20 mouse cellular contexts compared by ENCODE assay signal in genomic region chr15:103361269-103361668, GRCm38 (mm10). TPM values are rescaled to one million over a fixed set of nuclear protein-coding genes. Genes with fewer than 3 reads are reported as not detected.
A peak's percentile ranks its signal among the peaks of the same experiment; 100 is the strongest.
DNase-seq lines count a peak whose midpoint lies in the region; ATAC-seq lines count a peak whose summit lies in the region.
"Had no signal": no experiment of that assay in that cellular context is flagged by ENCODE, and none has a peak within 500 bp of the region (broad histone marks: within the 10 kb centered on the region; RNA-seq: fewer than 3 reads in every experiment).

No protein-coding gene starts in this region.

- peaks cover 11% of the 10 kb centered on the region for H3K36me3 ChIP-seq in macrophage (ENCODE audit: inconsistent target)
- H3K36me3 ChIP-seq in forebrain, embryonic 15.5 days, result no peaks in the 10 kb centered on the region

- no peaks in the 10 kb centered on the region for H3K27me3 ChIP-seq in forebrain, embryonic 15.5 days

- peak overlapping the region; percentile 63 for H3K27ac ChIP-seq in macrophage
- H3K27ac ChIP-seq in forebrain, embryonic 15.5 days (replicated peaks), result no peak overlapping the region
- H3K27ac ChIP-seq: left cerebral cortex, adult 2 months had no signal

- H3K4me1 ChIP-seq in forebrain, embryonic 15.5 days, result peaks cover 14% of the 10 kb centered on the region

- no peak overlapping the region for H3K9ac ChIP-seq in forebrain, embryonic 15.5 days (replicated peaks)

- H3K9me3 ChIP-seq in forebrain, embryonic 15.5 days, result no peaks in the 10 kb centered on the region
- H3K9me3 ChIP-seq: G1E had no signal

- DNase-seq in heart, adult 11 months, result peak; percentile 93
- no peak for DNase-seq in heart, postnatal 36 days
- DNase-seq in 416B (ENCODE audit: low read depth), result peak; percentile 83
- no peak for DNase-seq in layer of hippocampus, postnatal 36 days
- no peak for DNase-seq in adrenal gland, postnatal 4 days (ENCODE audit: low spot score in 2 of 2)
- DNase-seq: adrenal gland, postnatal 36 days; cerebellum, adult 2 months; embryo, embryonic 11 days; gastrocnemius, postnatal 14 days; kidney, adult 2 months; lung, postnatal 10 days had no signal

- peaks cover 91% of the 10 kb centered on the region for H3K79me2 ChIP-seq in macrophage (ENCODE audit: inconsistent target)

- WGBS in macrophage (ENCODE audit: missing documents), result 13% methylated on average over 1 of the region's 1 CpGs
- WGBS in forebrain, embryonic 15.5 days, result 87% methylated on average over 1 of the region's 1 CpGs

- peak; percentile 20 for ATAC-seq in common myeloid progenitor, adult 5-6 weeks (replicated peaks; ENCODE audit: low read depth, poor library complexity, severe bottlenecking)
- no peak for ATAC-seq in forebrain, embryonic 15.5 days (replicated peaks)
- ATAC-seq: forebrain, embryonic 14.5 days; hindbrain, embryonic 16.5 days had no signal

- H3K4me3 ChIP-seq in macrophage (ENCODE audit: inconsistent target), result no peak overlapping the region
- no peak overlapping the region for H3K4me3 ChIP-seq in forebrain, embryonic 15.5 days
- H3K4me3 ChIP-seq: left cerebral cortex, adult 2 months had no signal

- H3K4me2 ChIP-seq in forebrain, embryonic 15.5 days (replicated peaks), result no peak overlapping the region

- intact Hi-C loops in heart, postnatal 36 days (cut with DNase I), result no loop called here

RNA-seq across cellular contexts. Expression of gene Itga5, which starts 5.3 kb away (rescaled TPM):
- 10 to 100 TPM; 46.1 to 47.1 TPM for total RNA-seq in heart, postnatal 36 days (2021)
- total RNA-seq in common myeloid progenitor, adult 5-6 weeks (2017), result 13.4 and 17.7 TPM in 2 replicates
- total RNA-seq in macrophage (2018; cell fraction: chromatin; rRNA removed), result 1,000 to 10,000 TPM in 11 of 26 experiments, 100 to 1,000 TPM in 15; 166 to 3,228 (median 638) TPM
- 100 to 1,000 TPM in 9 of 26 experiments, 10 to 100 TPM in 17; 29.3 to 430 (median 82.6) TPM for total RNA-seq in macrophage (2018; cell fraction: cytosol; rRNA removed)
- total RNA-seq in macrophage (2018; cell fraction: nucleus; rRNA removed), result 1,000 to 10,000 TPM in 2 of 26 experiments, 100 to 1,000 TPM in 23, 10 to 100 TPM in 1; 94.1 to 1,525 (median 507) TPM
- polyA plus RNA-seq in macrophage (2018), result 24.4 to 49.9 TPM (median 30.3 TPM) in 3 replicates
- 5.7 and 7.2 TPM in 2 replicates for polyA plus RNA-seq in forebrain, embryonic 15.5 days (2015; fragmentation: Nextera tagmentation; extraction: Ambion mirVana)
- 1 to 10 TPM; 1.4 to 1.9 TPM for total RNA-seq in layer of hippocampus, postnatal 36 days (2021)
- 10 to 100 TPM; 47.2 to 52.5 TPM for total RNA-seq in adrenal gland, postnatal 4 days (2021)

RNA-seq across cellular contexts. Expression of gene Zfp385a, which starts 21.4 kb away (rescaled TPM):
- 10 to 100 TPM; 12.9 to 13.0 TPM for total RNA-seq in heart, postnatal 36 days (2021)
- total RNA-seq in common myeloid progenitor, adult 5-6 weeks (2017), result 3.9 and 6.0 TPM in 2 replicates
- 10 to 100 TPM; 10.2 to 43.2 (median 26.3) TPM for total RNA-seq in macrophage (2018; cell fraction: chromatin; rRNA removed)
- 10 to 100 TPM; 50.8 to 93.1 (median 78.8) TPM for total RNA-seq in macrophage (2018; cell fraction: cytosol; rRNA removed)
- total RNA-seq in macrophage (2018; cell fraction: nucleus; rRNA removed), result 10 to 100 TPM; 21.9 to 59.1 (median 37.0) TPM
- 38.1 to 73.9 TPM (median 63.3 TPM) in 3 replicates for polyA plus RNA-seq in macrophage (2018)
- 12.7 and 13.0 TPM in 2 replicates for polyA plus RNA-seq in forebrain, embryonic 15.5 days (2015; fragmentation: Nextera tagmentation; extraction: Ambion mirVana)
- 10 to 100 TPM; 38.7 to 39.7 TPM for total RNA-seq in layer of hippocampus, postnatal 36 days (2021)
- 10 to 100 TPM; 22.5 to 29.7 TPM for total RNA-seq in adrenal gland, postnatal 4 days (2021)

RNA-seq across cellular contexts. Expression of gene Gpr84, which starts 50.9 kb away (rescaled TPM):
- not detected for total RNA-seq in heart, postnatal 36 days (2021)
- not detected in 2 replicates for total RNA-seq in common myeloid progenitor, adult 5-6 weeks (2017)
- 10 to 100 TPM in 3 of 26 experiments, 1 to 10 TPM in 20, under 1 TPM in 2, not detected in 1; 0.55 to 12.0 (median 5.2) TPM for total RNA-seq in macrophage (2018; cell fraction: chromatin; rRNA removed)
- total RNA-seq in macrophage (2018; cell fraction: cytosol; rRNA removed), result 10 to 100 TPM in 20 of 26 experiments, 1 to 10 TPM in 6; 1.4 to 72.5 (median 17.4) TPM
- 10 to 100 TPM in 23 of 26 experiments, 1 to 10 TPM in 2, not detected in 1; 3.5 to 71.3 (median 23.9) TPM for total RNA-seq in macrophage (2018; cell fraction: nucleus; rRNA removed)
- 0.93 to 14.5 TPM (median 3.7 TPM) in 3 replicates for polyA plus RNA-seq in macrophage (2018)
- polyA plus RNA-seq in forebrain, embryonic 15.5 days (2015; fragmentation: Nextera tagmentation; extraction: Ambion mirVana), result 0.28 and 0.37 TPM in 2 replicates
- total RNA-seq in layer of hippocampus, postnatal 36 days (2021), result under 1 TPM; 0.25 to 0.66 TPM
- not detected for total RNA-seq in adrenal gland, postnatal 4 days (2021)
- total RNA-seq: adrenal gland, postnatal 36 days; G1E; gastrocnemius, postnatal 14 days had no signal
- polyA plus RNA-seq: C2C12; G1E; urinary bladder, adult 2 months had no signal

Comparison
In these comparisons a context has a peak if more than half of its experiments do, and no peak if none do; other contexts are left out.
1. DNase-seq: peak in heart, adult 11 months (single experiment) and 416B (single experiment); none in heart, postnatal 36 days (0 of 2), layer of hippocampus, postnatal 36 days (0 of 2) and adrenal gland, postnatal 4 days (0 of 2).